Mouse (Mus musculus): ENCODE measurements around the gene Fdxr.

Gene Fdxr

DNA sequence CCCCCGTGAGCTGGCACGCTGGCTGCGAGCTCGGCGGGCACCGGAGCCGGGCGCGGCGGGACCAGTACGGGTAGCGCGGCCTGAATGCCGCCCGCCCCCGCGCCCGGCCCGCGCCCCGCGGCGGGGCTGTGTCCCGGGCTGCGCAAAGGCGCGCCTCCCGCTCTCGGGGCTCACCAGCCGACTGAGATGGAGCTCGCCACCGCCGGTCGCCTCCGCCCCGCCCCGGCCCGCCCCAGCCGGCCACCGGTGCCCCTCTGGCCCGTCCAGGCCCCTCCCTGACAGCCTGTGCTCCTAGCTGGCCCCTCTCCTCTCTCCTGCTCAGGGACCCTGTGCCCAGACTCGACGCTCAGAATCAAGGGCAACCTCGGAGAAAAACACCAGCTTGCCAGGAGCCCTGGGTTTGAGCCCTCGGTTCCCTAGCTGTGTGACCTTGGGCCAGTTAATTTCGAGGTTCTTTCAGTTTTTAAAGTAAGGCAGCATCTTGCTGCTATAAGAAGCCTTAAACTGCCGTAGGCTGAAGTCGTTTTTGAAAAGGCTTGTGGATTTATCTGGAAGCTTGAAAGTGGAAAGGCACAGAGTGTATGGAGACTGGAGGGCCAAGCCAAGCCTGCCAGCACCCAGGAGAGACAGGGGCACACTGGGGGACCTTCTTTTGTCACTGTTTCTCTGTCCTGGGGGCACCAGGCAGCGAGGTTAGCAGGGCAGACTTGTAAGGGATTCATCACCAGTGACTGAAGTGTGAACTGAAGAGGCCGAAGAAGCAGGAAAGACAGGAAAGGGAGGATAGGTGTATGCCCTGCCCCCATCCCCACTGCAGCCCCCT lies 9.6 kb downstream of the Fdxr start, which contains the start of gene Grin2c:
Gene Grin2c, minus strand, starts transcription at position 183 of the 823 bp plus-strand sequence.
- no peak for DNase-seq

DNA sequence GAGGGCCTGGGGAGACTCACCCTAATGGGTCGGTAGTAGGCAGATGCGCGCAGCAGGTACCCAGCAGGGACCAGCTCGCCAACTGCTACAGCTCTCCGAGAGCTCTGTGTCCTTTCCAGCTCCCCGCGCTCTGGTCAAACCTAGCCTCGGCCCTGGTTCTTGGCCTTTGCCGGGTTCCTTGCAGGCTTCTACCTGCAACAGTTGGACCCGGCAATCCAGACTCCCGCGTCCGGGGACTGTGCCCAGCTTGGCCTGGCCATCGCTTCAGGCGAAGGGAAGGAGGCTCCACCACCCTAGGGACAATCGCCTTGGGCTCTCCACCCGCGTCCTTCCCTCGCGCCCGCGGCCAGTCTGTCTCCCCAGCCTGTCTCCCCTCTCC lies 10.5 kb downstream of the Fdxr start:
- DNase-seq, result no peak

GRCm38 (mm10) chr11:115265771-115266399 lies 11.0 kb downstream of the Fdxr start:
- DNase-seq, result no peak

DNA sequence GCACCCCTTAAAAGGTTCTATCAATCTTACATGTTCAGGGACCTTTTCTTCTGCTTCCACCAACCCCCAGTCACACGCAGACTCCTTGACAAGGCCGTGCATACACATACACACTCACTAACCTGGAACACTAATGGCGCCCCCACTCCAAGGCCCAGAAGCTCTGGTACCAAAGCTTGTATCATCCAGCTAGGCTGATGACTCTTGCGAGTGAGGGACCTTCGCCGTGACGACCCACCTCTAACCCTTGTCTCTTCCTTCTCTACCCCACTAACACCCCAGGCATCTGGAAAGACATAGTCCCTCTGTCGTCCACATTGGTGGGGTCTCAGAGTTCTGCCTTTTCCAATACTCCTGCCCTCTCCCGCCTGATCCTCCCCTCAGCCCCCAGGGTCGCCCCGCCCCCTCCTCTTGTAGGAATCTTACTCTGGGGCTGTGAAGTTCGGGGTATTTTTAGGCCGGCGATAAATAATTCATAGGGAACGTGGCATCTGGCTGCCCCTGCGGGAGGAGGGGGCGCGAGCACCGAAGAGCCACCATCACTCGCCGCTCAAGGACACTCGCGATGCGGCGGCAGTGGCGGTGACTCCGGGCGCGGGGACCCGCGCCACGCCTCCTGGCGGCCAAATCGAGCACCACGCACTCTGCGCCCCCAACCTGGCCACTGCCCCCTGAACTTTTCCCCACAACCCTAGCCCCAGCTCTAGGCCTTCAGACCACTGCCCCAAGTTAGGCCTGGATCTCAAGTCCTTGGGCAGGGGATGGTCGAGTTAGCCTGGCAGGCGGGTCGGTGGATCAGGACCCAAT lies 11.8 kb downstream of the Fdxr start:
- peak; percentile 53 for DNase-seq

DNA sequence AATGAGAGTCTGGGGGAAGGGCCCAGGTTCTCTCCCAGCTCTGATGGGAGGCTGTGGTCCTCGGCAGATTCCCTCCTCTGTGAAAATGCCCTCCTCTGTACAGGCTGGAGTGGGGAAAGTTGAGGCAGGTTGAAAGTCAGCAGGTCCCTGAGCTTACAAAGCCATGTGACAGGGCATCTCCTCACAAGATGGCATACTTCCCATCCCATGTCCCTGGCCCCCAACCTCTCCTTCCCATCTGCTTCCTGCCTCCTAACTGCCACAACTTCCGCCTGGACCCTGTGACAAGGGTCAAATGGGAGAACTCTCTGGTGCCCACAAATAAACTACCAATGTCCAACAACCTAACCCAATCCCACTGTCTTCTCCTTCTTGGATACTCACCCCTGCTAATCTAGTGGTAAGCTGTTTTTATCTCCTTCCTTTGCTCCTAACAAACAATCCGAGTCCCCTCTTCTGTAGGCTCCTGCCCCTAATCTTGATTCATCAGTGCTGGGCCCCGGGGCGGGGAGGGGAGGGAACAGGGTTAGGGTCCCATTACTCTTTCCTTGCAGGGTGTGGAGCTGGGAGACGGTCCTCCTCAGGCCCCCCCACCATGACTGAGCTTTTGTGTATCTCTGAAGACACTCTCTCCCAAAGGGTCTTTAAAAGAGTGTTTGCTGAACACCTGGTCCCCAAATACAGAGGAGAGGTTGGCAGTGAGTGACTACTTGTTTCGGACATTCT lies 12.6 kb downstream of the Fdxr start:
- no peak for DNase-seq

DNA sequence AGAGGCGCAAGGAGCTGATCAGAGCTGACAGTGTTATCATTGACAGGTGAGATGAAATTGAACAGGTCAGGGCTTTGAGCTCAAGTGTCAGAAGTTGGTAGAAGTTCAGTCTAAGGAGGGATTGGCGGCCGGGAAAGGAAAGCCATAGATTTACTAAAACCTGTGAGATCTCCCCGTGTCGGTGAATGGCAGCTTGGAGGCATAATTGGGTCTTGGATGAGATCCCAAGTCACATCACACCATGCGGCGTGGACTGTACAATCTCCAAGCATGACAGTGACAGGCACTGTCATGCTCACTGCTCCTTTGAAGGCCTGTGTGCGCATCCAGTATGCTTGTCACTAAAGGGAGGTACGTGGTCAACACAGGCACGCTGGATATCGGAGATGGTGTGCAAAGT lies 13.9 kb downstream of the Fdxr start:
- no peak for DNase-seq

DNA sequence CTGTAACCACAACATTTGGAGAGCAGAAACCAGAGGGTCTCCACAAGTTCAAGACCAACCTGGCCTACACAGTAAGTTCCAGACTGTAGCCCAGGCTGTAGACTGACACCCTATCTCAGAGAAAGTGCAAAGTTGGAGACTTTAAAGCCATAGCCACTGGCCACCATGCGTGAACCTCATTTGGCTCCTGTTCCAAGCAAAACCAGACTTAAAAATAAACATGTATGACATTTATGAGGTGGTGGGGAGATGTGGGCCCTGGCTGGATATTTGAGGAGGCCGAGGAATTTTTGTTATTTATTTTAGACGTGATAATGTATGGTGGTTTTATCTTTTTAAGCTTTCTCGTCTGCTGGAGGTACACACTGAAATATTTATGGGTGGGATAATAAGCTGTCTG lies 17.7 kb downstream of the Fdxr start:
- no peak for DNase-seq

DNA sequence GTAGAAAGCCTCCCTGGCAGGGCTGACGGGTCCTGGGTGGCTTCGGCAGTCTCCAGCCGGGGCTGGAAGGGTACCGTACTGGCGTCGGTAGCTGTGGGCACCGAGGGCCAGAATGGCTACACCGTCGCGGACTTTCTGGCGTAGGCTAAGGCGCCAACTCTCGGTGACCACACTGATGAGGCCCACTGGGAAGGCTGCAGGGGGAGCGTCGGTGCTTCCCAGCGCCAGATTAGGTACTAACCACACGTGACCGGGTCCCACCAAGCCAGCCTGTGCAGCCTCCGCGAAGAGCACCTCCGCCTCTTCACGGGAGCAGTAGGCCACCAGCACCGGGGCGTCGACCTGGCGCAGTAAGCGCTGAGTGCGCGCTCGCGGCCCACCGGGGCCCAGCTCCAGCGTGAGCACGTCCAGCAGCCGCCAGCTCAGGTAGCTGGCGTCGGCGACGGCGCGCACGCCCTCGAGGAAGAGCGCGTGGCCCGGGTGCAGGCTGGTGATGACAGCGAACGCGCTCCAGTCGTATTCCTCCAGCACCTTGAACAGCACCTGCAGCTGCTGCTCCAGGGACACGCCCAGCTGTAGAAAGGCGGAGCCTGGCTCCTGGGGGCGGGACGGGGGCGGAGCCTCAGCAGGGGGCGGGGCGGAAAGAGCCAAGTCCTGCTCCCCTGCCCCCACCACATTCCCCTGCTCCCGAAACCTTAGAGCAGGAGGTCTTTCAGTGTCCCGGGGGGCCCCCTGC lies 18.9 kb downstream of the Fdxr start:
- DNase-seq, result no peak

DNA sequence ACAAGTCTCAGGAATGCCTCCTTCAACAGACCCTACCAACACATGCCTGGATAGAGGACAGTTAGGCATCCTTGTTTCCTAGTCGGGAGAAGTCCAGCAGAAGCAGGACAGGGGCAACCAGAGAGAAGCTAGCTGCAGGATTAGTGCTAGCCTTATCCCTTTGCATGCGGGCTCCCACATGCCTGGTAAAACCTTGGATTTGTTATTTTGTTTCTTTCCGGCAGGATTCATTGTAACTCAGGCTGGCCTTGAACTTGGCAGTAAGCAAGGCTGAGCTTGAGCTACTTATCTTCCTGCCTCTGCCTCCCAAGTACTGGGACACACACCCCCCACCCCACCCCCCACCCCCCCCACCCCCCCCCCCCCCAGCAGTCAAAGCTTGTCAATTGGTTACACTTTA lies 25.6 kb downstream of the Fdxr start:
- no peak for DNase-seq

DNA sequence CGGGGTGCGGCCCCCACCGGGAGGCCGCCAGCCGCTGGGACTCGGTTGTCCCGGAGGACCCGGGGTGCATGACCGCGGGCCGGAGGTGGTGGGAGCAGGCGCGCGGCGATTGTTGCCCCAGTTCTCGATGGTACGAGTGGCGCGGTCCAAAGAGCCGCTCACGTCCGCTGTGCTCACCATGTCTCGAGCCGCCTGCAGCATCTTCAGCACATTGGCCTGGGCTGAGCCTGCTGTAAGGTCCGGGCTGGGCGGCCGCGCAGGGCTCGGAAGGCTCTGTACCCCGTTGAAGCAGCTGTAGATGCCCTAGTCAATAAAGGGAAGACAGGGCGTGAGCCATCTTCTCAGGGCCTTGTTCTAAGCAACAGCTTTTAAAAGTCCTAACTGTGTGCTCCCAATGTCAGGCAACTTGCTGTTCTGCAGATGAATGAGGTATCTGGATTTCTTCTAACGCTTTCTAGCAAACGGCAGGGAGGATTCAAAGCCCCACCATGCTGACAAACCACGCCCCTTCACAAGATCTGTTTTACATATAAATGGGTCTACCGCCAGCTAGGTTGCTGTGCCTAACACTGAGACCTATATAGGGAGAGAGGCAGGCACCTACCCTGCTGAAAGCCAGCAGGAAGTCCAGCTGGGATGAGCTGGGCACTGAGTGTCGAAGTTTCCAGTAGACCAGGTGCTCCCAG lies 26.3 kb downstream of the Fdxr start:
- DNase-seq, result no peak

GRCm38 (mm10) chr11:115249721-115250404 lies 27.0 kb downstream of the Fdxr start:
- DNase-seq, result no peak

- DNase-seq, result no peak
Measured at GRCm38 (mm10) chr11:115247945-115248344, 28.9 kb downstream of the Fdxr start.

DNA sequence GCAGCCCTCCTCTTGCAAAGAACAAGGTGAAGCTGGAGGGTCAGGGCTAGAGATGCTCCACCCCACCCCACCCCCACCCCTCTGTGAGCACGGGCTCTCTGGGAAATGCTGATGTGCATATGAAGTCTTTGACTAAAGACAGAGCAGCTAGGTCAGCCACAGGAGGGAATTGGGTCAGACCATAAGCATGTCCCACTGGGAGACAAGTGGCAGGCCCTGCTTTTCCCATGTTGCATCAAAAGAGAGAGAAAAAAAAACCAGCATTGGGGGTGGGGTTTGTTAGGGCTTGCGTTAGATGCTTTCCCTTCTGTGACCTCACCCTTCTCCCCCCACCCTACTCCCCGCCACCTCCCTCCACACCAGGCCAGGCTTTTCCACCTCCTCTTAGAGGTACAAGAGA lies 29.6 kb downstream of the Fdxr start:
- DNase-seq, result no peak

GRCm38 (mm10) chr11:115246386-115246785 lies 30.5 kb downstream of the Fdxr start:
- no peak for DNase-seq

DNA sequence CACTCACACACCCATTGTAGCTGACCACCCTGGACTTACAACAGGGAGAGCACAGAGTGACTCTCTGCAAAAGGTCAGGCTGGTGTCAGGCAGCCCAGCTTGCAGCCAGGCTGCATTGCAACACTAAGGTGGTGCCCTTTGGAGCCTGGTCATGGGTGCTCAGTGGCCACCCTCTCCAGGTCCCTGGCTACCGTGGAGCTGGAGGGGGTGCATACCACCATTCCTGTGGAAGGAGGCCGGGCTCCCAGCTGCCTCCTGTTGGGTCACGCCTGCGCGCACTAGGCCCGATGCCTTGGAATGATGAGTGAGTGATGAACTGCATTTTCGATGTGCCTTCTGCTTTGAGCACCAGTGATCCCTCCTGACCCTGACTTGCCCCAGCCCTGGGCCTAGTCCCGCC lies 32.0 kb downstream of the Fdxr start:
- DNase-seq, result no peak

- no peak for DNase-seq
Measured at GRCm38 (mm10) chr11:115243783-115244182, 33.1 kb downstream of the Fdxr start.

DNA sequence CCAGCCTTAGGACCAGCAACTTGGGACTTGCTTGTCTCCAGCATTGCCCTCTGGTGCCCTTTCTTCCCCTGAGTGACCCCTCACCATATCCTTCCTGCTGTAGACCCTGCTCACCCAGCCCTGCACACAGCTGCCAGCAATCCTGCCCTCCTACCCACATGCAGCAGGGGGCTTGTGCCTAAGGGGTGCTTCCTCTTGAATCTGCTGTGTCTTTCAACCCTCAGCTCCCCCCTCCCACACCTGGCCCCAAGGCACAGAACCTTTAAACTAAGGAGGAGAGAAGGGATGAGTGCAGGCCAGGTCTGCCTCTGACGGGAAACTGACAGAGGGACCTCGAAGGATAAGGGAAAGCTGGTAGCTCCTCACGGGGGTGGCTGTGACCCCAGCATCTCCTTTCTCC lies 34.1 kb downstream of the Fdxr start:
- DNase-seq, result peak; percentile 64

- DNase-seq, result no peak
Measured at GRCm38 (mm10) chr11:115241402-115241801, 35.4 kb downstream of the Fdxr start.

- DNase-seq, result no peak
Measured at GRCm38 (mm10) chr11:115236570-115236969, 40.3 kb downstream of the Fdxr start.

DNA sequence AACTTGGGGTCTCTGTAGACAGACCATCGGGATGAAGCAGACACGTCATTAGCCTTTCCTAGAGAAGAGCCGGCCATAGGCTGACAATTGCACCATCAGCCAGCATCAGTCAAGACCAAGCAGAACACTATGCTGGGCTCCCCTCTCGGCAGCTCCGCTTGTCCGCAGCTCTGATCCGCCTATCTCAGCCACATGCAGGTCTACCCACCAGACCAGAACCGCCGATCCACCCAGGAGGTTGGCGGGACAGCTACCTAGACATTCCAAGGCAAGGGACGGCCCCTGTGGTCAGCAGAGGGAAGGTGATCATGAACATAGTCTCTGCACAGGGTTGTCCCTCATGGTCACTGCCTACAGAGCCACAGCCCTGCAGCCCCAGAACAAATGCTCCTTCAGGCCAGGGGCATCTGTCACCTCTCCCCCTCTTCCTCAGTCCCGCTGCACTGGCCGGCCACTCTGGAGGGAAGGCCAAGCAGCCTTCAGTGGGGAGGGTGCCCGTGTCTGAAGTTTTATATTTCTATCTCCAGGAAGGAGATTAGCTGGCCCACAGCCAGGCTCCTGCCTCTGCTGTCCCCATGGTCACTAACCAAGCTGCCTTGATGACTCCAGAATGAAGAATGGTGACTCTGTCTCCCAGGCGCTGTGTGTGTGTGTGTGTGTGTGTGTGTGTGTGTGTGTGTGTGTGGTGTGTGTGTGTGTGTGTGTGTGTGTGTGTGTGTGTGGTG lies 42.4 kb downstream of the Fdxr start:
- no peak for DNase-seq

All from thymus, postnatal 14 days (tissue).